Mouse (Mus musculus): ENCODE data around the gene Mrps35.
A peak's percentile ranks its signal among the peaks of the same experiment; 100 is the strongest.

The Mrps35 gene

GRCm38 (mm10) chr6:147088517-147088916 lies 46.0 kb downstream of the Mrps35 start:
- DNase-seq: no peak

GRCm38 (mm10) chr6:147090191-147090590 lies 47.6 kb downstream of the Mrps35 start:
- DNase-seq: no peak

- DNase-seq: peak; percentile 79 to 83
These were observed 48.9 kb downstream of the Mrps35 start, which contains the start of gene Klhl42 for GRCm38 (mm10) chr6:147091136-147092120. Klhl42 (plus strand) TSS chr6:147091379.

- no peak for DNase-seq
These were observed 49.6 kb downstream of the Mrps35 start for GRCm38 (mm10) chr6:147092136-147092535.

- DNase-seq: no peak
These were observed 52.2 kb downstream of the Mrps35 start for GRCm38 (mm10) chr6:147094771-147095170.

- no peak for DNase-seq
These were observed 53.5 kb downstream of the Mrps35 start for GRCm38 (mm10) chr6:147096109-147096508.

- no peak for DNase-seq
These were observed 54.4 kb downstream of the Mrps35 start for GRCm38 (mm10) chr6:147096934-147097333.

- DNase-seq: no peak
These were observed 54.9 kb downstream of the Mrps35 start for GRCm38 (mm10) chr6:147097346-147097929.

- DNase-seq: peak; percentile 70 to 74
These were observed 57.1 kb downstream of the Mrps35 start for GRCm38 (mm10) chr6:147099458-147100277.

- DNase-seq: no peak
These were observed 59.7 kb downstream of the Mrps35 start for GRCm38 (mm10) chr6:147102293-147102692.

GRCm38 (mm10) chr6:147105529-147105928 lies 63.0 kb downstream of the Mrps35 start:
- DNase-seq: no peak

- no peak for DNase-seq
These were observed 64.2 kb downstream of the Mrps35 start for GRCm38 (mm10) chr6:147106716-147107115.

- DNase-seq: no peak
These were observed 66.7 kb downstream of the Mrps35 start for GRCm38 (mm10) chr6:147109283-147109682.

GRCm38 (mm10) chr6:147116579-147116978 lies 74.0 kb downstream of the Mrps35 start:
- peak; percentile 80 for DNase-seq

GRCm38 (mm10) chr6:147117764-147118163 lies 75.2 kb downstream of the Mrps35 start:
- no peak for DNase-seq

GRCm38 (mm10) chr6:147118190-147118589 lies 75.6 kb downstream of the Mrps35 start:
- no peak for DNase-seq

- no peak for DNase-seq
These were observed 78.8 kb downstream of the Mrps35 start for GRCm38 (mm10) chr6:147121320-147121719.
